Mouse (Mus musculus) stomach, postnatal 0 days (tissue): Measurements from ENCODE around the gene Nhsl2.

Experiments used
- CTCF ChIP-seq: IDR thresholded peaks from 2 replicates; pipeline ENCODE4 v1.5.1; 2016; ENCODE audit warnings: antibody characterized with exemption, low read depth, mild to moderate bottlenecking, moderate library complexity
- EP300 ChIP-seq: optimal IDR thresholded peaks from 2 replicates; pipeline ENCODE3; 2016; ENCODE audit warnings: antibody characterized with exemption

- TF ChIP-seq CTCF (no peak), EP300 (no peak)
These were observed 187.7 kb downstream of the Nhsl2 start for GRCm38 (mm10) chrX:102036866-102037361.
